Mouse (Mus musculus) bone marrow, adult 2 months (tissue): ENCODE measurements around the gene Gadd45gip1.

Experiments
- CTCF ChIP-seq: fragments of 200-500 bp; IDR thresholded peaks from 2 replicates; pipeline ENCODE4 v1.5.1; 2011; ENCODE audit warnings: low read length, control low read depth; ENCODE audit not compliant: control insufficient read depth, insufficient read depth
- POLR2A ChIP-seq: fragments of 200-500 bp; IDR thresholded peaks from 2 replicates; pipeline ENCODE4 v1.6.1; 2011; ENCODE audit warnings: low read depth, mild to moderate bottlenecking, control low read depth, low read length, borderline replicate concordance; ENCODE audit not compliant: control insufficient read depth

DNA sequence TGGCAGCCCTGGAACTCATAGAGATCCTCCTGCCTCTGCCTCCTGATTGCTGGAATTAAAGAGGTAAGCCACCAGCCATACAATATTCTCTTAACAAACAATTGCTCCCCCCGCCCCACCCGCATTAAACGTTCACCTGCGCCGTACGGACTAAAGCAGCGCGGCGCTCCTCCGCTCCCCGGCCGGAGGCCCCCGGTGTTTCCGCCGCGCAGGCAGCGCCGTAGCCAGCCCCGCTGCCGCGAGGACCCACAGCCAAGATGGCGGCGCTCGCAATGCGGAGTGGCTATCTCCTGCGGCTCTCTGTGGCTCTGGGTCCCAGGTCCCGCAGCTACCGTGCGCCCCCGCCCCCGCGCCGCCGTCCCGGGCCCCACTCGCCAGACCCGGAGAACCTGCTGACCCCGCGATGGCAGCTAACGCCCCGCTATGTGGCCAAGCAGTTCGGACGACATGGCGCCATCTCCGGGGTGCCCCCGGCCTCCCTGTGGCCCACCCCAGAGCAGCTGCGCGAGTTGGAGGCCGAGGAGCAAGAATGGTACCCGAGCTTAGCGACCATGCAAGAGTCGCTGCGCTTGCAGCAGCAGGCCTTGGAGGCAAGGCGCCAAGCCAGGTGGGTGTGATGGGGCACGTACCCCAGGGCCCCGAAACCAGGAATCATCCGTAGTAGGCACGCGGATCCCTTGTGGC, 854 bp downstream of the Gadd45gip1 start:
- TF ChIP-seq CTCF = no peak
- TF ChIP-seq POLR2A = peak; percentile 82; the same call in 1 of the 2 replicates
